Mouse (Mus musculus): ENCODE data around the gene Rpgr. TPM values are rescaled to one million over a fixed set of nuclear protein-coding genes. Genes with fewer than 3 reads are reported as not detected.

Rpgr gene
- total RNA-seq (2014; rRNA removed) (2.0 and 2.3 TPM in 2 replicates), polyA plus RNA-seq (2012; rRNA removed) (0.34 and 0.42 TPM in 2 replicates)

DNA sequence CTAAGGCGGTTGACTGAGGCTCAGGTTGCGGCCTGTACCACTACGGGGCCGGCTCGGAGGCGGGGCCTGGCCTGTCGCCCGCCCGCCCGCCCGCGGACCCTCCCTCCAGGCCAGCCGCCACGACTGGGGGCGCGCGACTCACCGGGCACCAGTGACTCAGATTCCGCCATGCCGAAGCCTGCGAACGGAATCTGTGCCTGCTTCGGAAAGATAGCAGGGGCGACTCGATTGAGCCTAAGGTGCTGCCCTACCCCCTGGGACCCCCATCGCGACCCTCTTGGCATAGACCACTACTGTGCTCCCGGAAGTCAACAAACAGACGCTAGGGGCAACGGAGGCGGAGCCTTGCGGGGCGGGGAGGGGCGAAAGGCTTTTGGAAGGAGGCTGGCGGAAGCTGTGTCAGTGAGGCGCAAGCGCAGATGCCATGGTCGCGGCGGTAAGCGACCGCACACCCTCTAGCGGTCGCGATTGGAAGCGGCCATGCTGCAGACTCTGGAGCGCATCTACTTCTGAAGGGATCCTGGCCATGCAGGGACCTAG lies at the start of gene Rpgr:
Rpgr (minus strand) TSS at position 511 of the 540 bp plus-strand sequence.
- TF ChIP-seq CTCF (IDR thresholded peaks at IDR 0.05; ENCODE audit: low read depth, low read length) (peak; percentile 81), POLR2A (IDR thresholded peaks at IDR 0.05; ENCODE audit: extremely low read depth, insufficient read depth, low read length) (no peak)
- DNase-seq (ENCODE audit: extremely low read depth, low read depth, low spot score), result peak; percentile 76
- H3K79me2 ChIP-seq (ENCODE audit: control insufficient read depth, insufficient read depth, low read length), result no peaks in the 10 kb centered on the region
- peak within 1 kb of the TSS; percentile 99 for H3K4me3 ChIP-seq (ENCODE audit: insufficient read depth, low read depth, low read length)
- H3K4me1 ChIP-seq (ENCODE audit: control insufficient read depth, insufficient read depth, low read length), result no peaks in the 10 kb centered on the region
- WGBS, result 1% methylated on average over 35 of the region's 47 CpGs
- peak within 1 kb of the TSS; percentile 82 for H3K27ac ChIP-seq (replicated peaks; ENCODE audit: insufficient read depth, low read depth, low read length)
- H3K9ac ChIP-seq (ENCODE audit: low read depth, low read length), result peak within 1 kb of the TSS; percentile 88
- H3K27me3 ChIP-seq (ENCODE audit: control insufficient read depth, insufficient read depth, low read length), result no peaks in the 10 kb centered on the region
- no peaks in the 10 kb centered on the region for H3K36me3 ChIP-seq (ENCODE audit: control insufficient read depth, insufficient read depth, low read length)

DNA sequence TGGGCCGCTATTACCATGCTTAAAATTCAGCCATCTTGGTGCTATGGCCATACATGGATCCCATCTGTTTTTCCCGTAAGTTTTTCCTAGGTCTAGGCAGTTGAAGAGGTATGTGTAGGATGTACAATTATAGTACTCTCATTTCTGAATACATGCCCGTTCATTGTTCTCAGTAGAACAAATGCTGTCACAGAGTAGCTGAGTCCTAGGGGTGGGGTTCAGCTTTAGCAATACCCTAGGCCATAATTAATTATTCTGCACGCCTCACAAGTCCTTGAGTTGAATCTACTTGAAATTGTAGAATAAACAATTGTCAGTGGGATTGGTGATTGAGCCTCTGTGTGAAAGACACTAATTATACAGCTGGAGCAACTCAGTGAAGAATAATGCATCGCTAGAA lies 41.5 kb upstream of the Rpgr start:
- no peak overlapping the region for H3K9ac ChIP-seq (ENCODE audit: low read depth, low read length)
- DNase-seq (ENCODE audit: extremely low read depth, low read depth, low spot score), result no peak
- 84% methylated on average over 5 of the region's 5 CpGs for WGBS
- H3K4me3 ChIP-seq (ENCODE audit: insufficient read depth, low read depth, low read length), result no peak overlapping the region
- no peak for TF ChIP-seq CTCF (IDR thresholded peaks at IDR 0.05; ENCODE audit: low read depth, low read length)
- TF ChIP-seq POLR2A (IDR thresholded peaks at IDR 0.05; ENCODE audit: extremely low read depth, insufficient read depth, low read length), result no peak
- H3K27me3 ChIP-seq (ENCODE audit: control insufficient read depth, insufficient read depth, low read length), result no peaks in the 10 kb centered on the region
- H3K79me2 ChIP-seq (ENCODE audit: control insufficient read depth, insufficient read depth, low read length), result no peaks in the 10 kb centered on the region; the same call in 1 of the 2 replicates
- H3K36me3 ChIP-seq (ENCODE audit: control insufficient read depth, insufficient read depth, low read length), result no peaks in the 10 kb centered on the region; the same call in none of the 2 replicates
- H3K27ac ChIP-seq (replicated peaks; ENCODE audit: insufficient read depth, low read depth, low read length), result no peak overlapping the region
- peaks cover 2% of the 10 kb centered on the region; the same call in 1 of the 2 replicates for H3K4me1 ChIP-seq (ENCODE audit: control insufficient read depth, insufficient read depth, low read length)

DNA sequence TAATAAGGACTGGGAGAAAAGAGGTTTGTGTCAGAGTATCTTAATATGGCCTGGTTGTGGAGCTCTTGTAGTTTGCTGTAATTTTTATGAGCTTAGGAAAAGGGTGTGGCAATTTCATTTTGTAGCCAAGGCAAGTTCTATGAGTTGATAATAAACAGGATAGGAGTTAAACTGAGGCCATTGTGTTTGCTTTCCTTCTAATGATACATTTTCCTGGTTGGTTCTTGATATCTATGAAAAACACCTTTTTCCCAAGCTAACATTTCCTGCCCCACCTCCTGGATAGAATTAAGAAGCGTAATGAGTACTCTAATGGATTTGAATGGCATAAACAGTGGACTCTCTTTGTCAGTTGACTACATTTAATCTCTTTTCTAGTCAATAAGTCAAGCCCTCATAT lies 41.1 kb upstream of the Rpgr start:
- Histone ChIP-seq H3K4me1 (ENCODE audit: control insufficient read depth, insufficient read depth, low read length) (peaks cover 2% of the 10 kb centered on the region; the same call in 1 of the 2 replicates), H3K9ac (ENCODE audit: low read depth, low read length) (no peak overlapping the region), H3K4me3 (ENCODE audit: insufficient read depth, low read depth, low read length) (no peak overlapping the region), H3K27me3 (ENCODE audit: control insufficient read depth, insufficient read depth, low read length) (no peaks in the 10 kb centered on the region), H3K27ac (replicated peaks; ENCODE audit: insufficient read depth, low read depth, low read length) (no peak overlapping the region), H3K79me2 (ENCODE audit: control insufficient read depth, insufficient read depth, low read length) (no peaks in the 10 kb centered on the region; the same call in 1 of the 2 replicates), H3K36me3 (ENCODE audit: control insufficient read depth, insufficient read depth, low read length) (no peaks in the 10 kb centered on the region; the same call in none of the 2 replicates)
- WGBS, result 72% methylated on average over 1 of the region's 1 CpGs
- DNase-seq (ENCODE audit: extremely low read depth, low read depth, low spot score), result no peak
- no peak for TF ChIP-seq POLR2A (IDR thresholded peaks at IDR 0.05; ENCODE audit: extremely low read depth, insufficient read depth, low read length)
- TF ChIP-seq CTCF (IDR thresholded peaks at IDR 0.05; ENCODE audit: low read depth, low read length), result no peak

DNA sequence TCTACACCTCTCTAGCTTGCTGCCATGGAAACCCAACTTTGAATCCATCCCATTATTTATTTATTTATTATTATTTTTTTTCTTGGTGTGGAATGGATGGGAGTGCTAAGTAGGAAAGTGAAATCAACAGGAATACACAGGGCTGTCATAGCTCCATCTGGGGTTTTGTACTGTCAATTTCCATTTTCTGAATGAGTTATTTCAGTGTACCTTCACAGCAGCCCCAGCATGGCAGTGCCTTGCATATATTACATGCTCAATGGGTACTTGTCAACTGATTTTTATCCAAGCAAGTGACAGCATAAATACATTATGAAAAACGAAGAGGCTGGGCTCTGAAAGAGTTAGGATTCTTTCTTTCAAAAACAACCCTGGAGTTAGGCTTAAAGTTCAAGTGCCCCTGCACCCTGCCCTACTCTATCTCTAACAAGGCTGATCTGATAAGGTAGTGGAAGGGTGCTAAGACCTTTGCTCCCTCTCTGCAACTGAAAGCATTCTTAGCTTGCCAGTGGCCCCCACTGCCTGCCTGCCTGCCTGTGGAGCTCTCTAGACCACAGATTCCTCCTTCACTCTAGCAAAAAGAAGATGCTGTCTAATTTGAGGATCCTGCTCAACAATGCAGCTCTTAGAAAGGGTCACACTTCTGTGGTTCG lies 35.3 kb upstream of the Rpgr start, which contains the start of gene Otc:
Otc (plus strand) TSS at position 454 of the 653 bp plus-strand sequence.
- WGBS, result 14% methylated on average over 2 of the region's 2 CpGs
- H3K27ac ChIP-seq (replicated peaks; ENCODE audit: insufficient read depth, low read depth, low read length), result peak within 1 kb of the TSS; percentile 91

DNA sequence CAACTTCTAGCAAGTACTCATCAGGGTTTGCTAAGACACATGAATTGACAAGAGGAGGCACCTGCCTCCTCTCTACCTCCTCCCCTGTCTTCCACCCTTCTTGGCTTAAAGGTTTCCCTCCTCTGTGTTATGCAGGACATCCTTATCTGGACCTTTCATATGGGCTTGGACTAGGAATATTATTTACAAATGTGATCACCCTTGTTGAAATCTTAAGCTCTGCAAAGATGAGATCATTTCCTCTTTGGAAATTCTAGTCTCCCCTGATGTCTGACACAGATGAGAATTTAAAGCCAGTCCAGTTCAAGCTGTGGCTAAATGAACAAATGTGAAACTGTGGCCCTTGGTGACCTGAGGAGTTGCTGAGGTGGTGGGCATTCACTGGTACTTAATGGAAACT lies 34.6 kb upstream of the Rpgr start:
- no peak for TF ChIP-seq POLR2A (IDR thresholded peaks at IDR 0.05; ENCODE audit: extremely low read depth, insufficient read depth, low read length)
- Histone ChIP-seq H3K27me3 (ENCODE audit: control insufficient read depth, insufficient read depth, low read length) (no peaks in the 10 kb centered on the region), H3K79me2 (ENCODE audit: control insufficient read depth, insufficient read depth, low read length) (no peaks in the 10 kb centered on the region), H3K36me3 (ENCODE audit: control insufficient read depth, insufficient read depth, low read length) (no peaks in the 10 kb centered on the region; the same call in 1 of the 2 replicates), H3K4me1 (ENCODE audit: control insufficient read depth, insufficient read depth, low read length) (no peaks in the 10 kb centered on the region; the same call in 1 of the 2 replicates), H3K4me3 (ENCODE audit: insufficient read depth, low read depth, low read length) (no peak overlapping the region), H3K27ac (replicated peaks; ENCODE audit: insufficient read depth, low read depth, low read length) (peak overlapping the region; percentile 22), H3K9ac (ENCODE audit: low read depth, low read length) (no peak overlapping the region)
- no peak for DNase-seq (ENCODE audit: extremely low read depth, low read depth, low spot score)

More for the DNA sequence above, 35.3 kb upstream of the Rpgr start, which contains the start of gene Otc:
- Histone ChIP-seq H3K4me1 (ENCODE audit: control insufficient read depth, insufficient read depth, low read length) (no peaks in the 10 kb centered on the region; the same call in 1 of the 2 replicates), H3K9ac (ENCODE audit: low read depth, low read length) (peak within 1 kb of the TSS; percentile 84), H3K27me3 (ENCODE audit: control insufficient read depth, insufficient read depth, low read length) (no peaks in the 10 kb centered on the region), H3K36me3 (ENCODE audit: control insufficient read depth, insufficient read depth, low read length) (no peaks in the 10 kb centered on the region; the same call in 1 of the 2 replicates), H3K4me3 (ENCODE audit: insufficient read depth, low read depth, low read length) (peak within 1 kb of the TSS; percentile 90), H3K79me2 (ENCODE audit: control insufficient read depth, insufficient read depth, low read length) (no peaks in the 10 kb centered on the region)
- DNase-seq (ENCODE audit: extremely low read depth, low read depth, low spot score), result peak; percentile 86
- TF ChIP-seq CTCF (IDR thresholded peaks at IDR 0.05; ENCODE audit: low read depth, low read length), result no peak
- TF ChIP-seq POLR2A (IDR thresholded peaks at IDR 0.05; ENCODE audit: extremely low read depth, insufficient read depth, low read length), result peak; percentile 48; the same call in 1 of the 2 replicates
